Mouse (Mus musculus): ENCODE results near the gene Man1c1. TPM values are rescaled to one million over a fixed set of nuclear protein-coding genes. Genes with fewer than 3 reads are reported as not detected.

Man1c1 gene
- polyA plus RNA-seq, 1 experiment from 2014 or later = 4.5 TPM

GRCm38 (mm10) chr4:134671660-134672173 is 32.4 kb downstream of the Man1c1 start:
- Histone ChIP-seq H3K4me3 (no peak overlapping the region), H3K4me1 (peaks cover 33% of the 10 kb centered on the region), H3K27me3 (no peaks in the 10 kb centered on the region), H3K9me3 (no peaks in the 10 kb centered on the region), H3K4me2 (replicated peaks) (no peak overlapping the region), H3K27ac (no peak overlapping the region), H3K9ac (no peak overlapping the region), H3K36me3 (no peaks in the 10 kb centered on the region)
- no peak for ATAC-seq (ENCODE audit: insufficient number of reproducible peaks, insufficient read depth, low FRiP score, low TSS enrichment)
- 79% methylated on average over 16 of the region's 16 CpGs for WGBS

- no peak overlapping the region for H3K4me3 ChIP-seq
- WGBS = 49% methylated on average over 17 of the region's 17 CpGs
- H3K4me2 ChIP-seq (replicated peaks) = no peak overlapping the region
- peaks cover 33% of the 10 kb centered on the region for H3K4me1 ChIP-seq
- no peaks in the 10 kb centered on the region for H3K9me3 ChIP-seq
- H3K9ac ChIP-seq = no peak overlapping the region; the same call in 1 of the 2 replicates
- ATAC-seq (ENCODE audit: insufficient number of reproducible peaks, insufficient read depth, low FRiP score, low TSS enrichment) = no peak
- H3K27ac ChIP-seq = no peak overlapping the region
- no peaks in the 10 kb centered on the region for H3K36me3 ChIP-seq
- H3K27me3 ChIP-seq = no peaks in the 10 kb centered on the region
Measured at GRCm38 (mm10) chr4:134669742-134670354, 34.2 kb downstream of the Man1c1 start.

GRCm38 (mm10) chr4:134668355-134669028 is 35.6 kb downstream of the Man1c1 start:
- no peaks in the 10 kb centered on the region for H3K36me3 ChIP-seq
- peaks cover 33% of the 10 kb centered on the region for H3K4me1 ChIP-seq
- no peak overlapping the region for H3K9ac ChIP-seq
- no peak overlapping the region for H3K4me2 ChIP-seq (replicated peaks)
- H3K27me3 ChIP-seq = no peaks in the 10 kb centered on the region
- H3K9me3 ChIP-seq = no peaks in the 10 kb centered on the region
- 58% methylated on average over 12 of the region's 12 CpGs for WGBS
- H3K4me3 ChIP-seq = no peak overlapping the region
- H3K27ac ChIP-seq = no peak overlapping the region
- ATAC-seq (ENCODE audit: insufficient number of reproducible peaks, insufficient read depth, low FRiP score, low TSS enrichment) = no peak

- no peak overlapping the region for H3K4me2 ChIP-seq (replicated peaks)
- H3K4me3 ChIP-seq = no peak overlapping the region
- H3K36me3 ChIP-seq = no peaks in the 10 kb centered on the region
- 0 out of 2 replicates have a peak, but pooled peaks cover 3% of the 10 kb centered on the region for H3K27me3 ChIP-seq
- no peak overlapping the region for H3K9ac ChIP-seq
- H3K27ac ChIP-seq = no peak overlapping the region
- H3K9me3 ChIP-seq = no peaks in the 10 kb centered on the region
- WGBS = 78% methylated on average over 19 of the region's 19 CpGs
- ATAC-seq (ENCODE audit: insufficient number of reproducible peaks, insufficient read depth, low FRiP score, low TSS enrichment) = no peak
- H3K4me1 ChIP-seq = peaks cover 20% of the 10 kb centered on the region
Measured at GRCm38 (mm10) chr4:134666391-134666790, 37.7 kb downstream of the Man1c1 start.

- H3K27ac ChIP-seq = no peak overlapping the region
- no peaks in the 10 kb centered on the region for H3K9me3 ChIP-seq
- no peak overlapping the region for H3K4me3 ChIP-seq
- H3K27me3 ChIP-seq = 0 out of 2 replicates have a peak, but pooled peaks cover 3% of the 10 kb centered on the region
- WGBS = 57% methylated on average over 10 of the region's 10 CpGs
- ATAC-seq (ENCODE audit: insufficient number of reproducible peaks, insufficient read depth, low FRiP score, low TSS enrichment) = no peak
- H3K36me3 ChIP-seq = no peaks in the 10 kb centered on the region
- H3K4me1 ChIP-seq = peaks cover 18% of the 10 kb centered on the region
- no peak overlapping the region for H3K9ac ChIP-seq
- no peak overlapping the region for H3K4me2 ChIP-seq (replicated peaks)
Measured at GRCm38 (mm10) chr4:134663052-134663451, 41.0 kb downstream of the Man1c1 start.

GRCm38 (mm10) chr4:134660630-134661183 is 43.4 kb downstream of the Man1c1 start:
- no peak overlapping the region; the same call in 1 of the 2 replicates for H3K27ac ChIP-seq
- H3K9me3 ChIP-seq = no peaks in the 10 kb centered on the region
- H3K9ac ChIP-seq = no peak overlapping the region
- WGBS = 70% methylated on average over 18 of the region's 18 CpGs
- 0 out of 2 replicates have a peak, but pooled peaks cover 3% of the 10 kb centered on the region for H3K27me3 ChIP-seq
- no peaks in the 10 kb centered on the region for H3K36me3 ChIP-seq
- no peak overlapping the region for H3K4me3 ChIP-seq
- H3K4me1 ChIP-seq = peaks cover 23% of the 10 kb centered on the region
- ATAC-seq (ENCODE audit: insufficient number of reproducible peaks, insufficient read depth, low FRiP score, low TSS enrichment) = no peak
- peak overlapping the region; percentile 51 for H3K4me2 ChIP-seq (replicated peaks)

GRCm38 (mm10) chr4:134659354-134660301 is 44.5 kb downstream of the Man1c1 start:
- Histone ChIP-seq H3K27ac (peak overlapping the region; percentile 46), H3K36me3 (no peaks in the 10 kb centered on the region), H3K4me1 (peaks cover 23% of the 10 kb centered on the region), H3K4me2 (replicated peaks) (peak overlapping the region; percentile 51), H3K9me3 (no peaks in the 10 kb centered on the region), H3K9ac (no peak overlapping the region), H3K4me3 (peak overlapping the region; percentile 9; the same call in 1 of the 2 replicates), H3K27me3 (0 out of 2 replicates have a peak, but pooled peaks cover 3% of the 10 kb centered on the region)
- ATAC-seq (ENCODE audit: insufficient number of reproducible peaks, insufficient read depth, low FRiP score, low TSS enrichment) = no peak
- WGBS = 16% methylated on average over 27 of the region's 27 CpGs

- Histone ChIP-seq H3K27ac (no peak overlapping the region), H3K4me3 (no peak overlapping the region), H3K9me3 (no peaks in the 10 kb centered on the region), H3K4me1 (peaks cover 23% of the 10 kb centered on the region), H3K36me3 (no peaks in the 10 kb centered on the region), H3K4me2 (replicated peaks) (no peak overlapping the region), H3K27me3 (no peaks in the 10 kb centered on the region), H3K9ac (no peak overlapping the region)
- 63% methylated on average over 5 of the region's 5 CpGs for WGBS
- no peak for ATAC-seq (ENCODE audit: insufficient number of reproducible peaks, insufficient read depth, low FRiP score, low TSS enrichment)
Measured at GRCm38 (mm10) chr4:134657473-134657872, 46.6 kb downstream of the Man1c1 start.

GRCm38 (mm10) chr4:134654391-134654790 is 49.7 kb downstream of the Man1c1 start:
- Histone ChIP-seq H3K4me3 (no peak overlapping the region), H3K27ac (no peak overlapping the region), H3K4me1 (peaks cover 9% of the 10 kb centered on the region), H3K4me2 (replicated peaks) (no peak overlapping the region), H3K27me3 (no peaks in the 10 kb centered on the region), H3K9ac (no peak overlapping the region), H3K9me3 (no peaks in the 10 kb centered on the region), H3K36me3 (no peaks in the 10 kb centered on the region)
- no peak for ATAC-seq (ENCODE audit: insufficient number of reproducible peaks, insufficient read depth, low FRiP score, low TSS enrichment)
- WGBS = 84% methylated on average over 6 of the region's 6 CpGs

GRCm38 (mm10) chr4:134652720-134653119 is 51.4 kb downstream of the Man1c1 start:
- H3K27ac ChIP-seq = no peak overlapping the region
- no peaks in the 10 kb centered on the region for H3K27me3 ChIP-seq
- 0 out of 2 replicates have a peak, but pooled peaks cover 5% of the 10 kb centered on the region for H3K4me1 ChIP-seq
- H3K4me2 ChIP-seq (replicated peaks) = no peak overlapping the region
- ATAC-seq (ENCODE audit: insufficient number of reproducible peaks, insufficient read depth, low FRiP score, low TSS enrichment) = no peak
- no peak overlapping the region for H3K4me3 ChIP-seq
- 83% methylated on average over 4 of the region's 4 CpGs for WGBS
- H3K36me3 ChIP-seq = no peaks in the 10 kb centered on the region
- H3K9me3 ChIP-seq = no peaks in the 10 kb centered on the region
- no peak overlapping the region for H3K9ac ChIP-seq

- Histone ChIP-seq H3K27me3 (no peaks in the 10 kb centered on the region), H3K4me3 (no peak overlapping the region), H3K9me3 (no peaks in the 10 kb centered on the region), H3K9ac (no peak overlapping the region), H3K4me2 (replicated peaks) (no peak overlapping the region), H3K27ac (no peak overlapping the region), H3K36me3 (no peaks in the 10 kb centered on the region), H3K4me1 (0 out of 2 replicates have a peak, but pooled peaks cover 5% of the 10 kb centered on the region)
- whole genome bisulfite sequencing = 57% methylated on average over 2 of the region's 2 CpGs
- ATAC-seq (ENCODE audit: insufficient number of reproducible peaks, insufficient read depth, low FRiP score, low TSS enrichment) = no peak
Measured at GRCm38 (mm10) chr4:134652151-134652550, 51.9 kb downstream of the Man1c1 start.

Data from embryonic facial prominence, embryonic 12.5 days (tissue).